Comparison of ENCODE assay signal across 12 mouse cellular contexts in genomic region chr4:105095316-105095715, GRCm38 (mm10). TPM values are rescaled to one million over a fixed set of nuclear protein-coding genes. Genes with fewer than 3 reads are reported as not detected.
DNase-seq lines count a peak whose midpoint lies in the region; ATAC-seq lines count a peak whose summit lies in the region.
"Had no signal": no experiment of that assay in that cellular context is flagged by ENCODE, and none has a peak within 500 bp of the region (broad histone marks: within the 10 kb centered on the region; RNA-seq: fewer than 3 reads in every experiment).

No protein-coding gene starts in this region.

- H3K9ac ChIP-seq in hindbrain, embryonic 12.5 days: no peak overlapping the region
- H3K9ac ChIP-seq: limb, embryonic 12.5 days; neural tube, embryonic 13.5 days had no signal

- no peak for DNase-seq in frontal cortex, postnatal 14 days (ENCODE audit: low spot score in 2 of 2)
- peak; percentile 43 for DNase-seq in 3T3-L1 (ENCODE audit: low read depth, low spot score)
- peak; percentile 71 to 77 for DNase-seq in cerebellum, postnatal 10 days
- DNase-seq in kidney, adult 8-10 months: peak; percentile 62 to 77
- DNase-seq in urinary bladder, postnatal 10 days (ENCODE audit: low spot score): no peak
- no peak for DNase-seq in spleen, postnatal 4 days (ENCODE audit: low spot score in 2 of 2)

- ATAC-seq in frontal cortex, adult (ENCODE audit: low TSS enrichment): peak; percentile 4; the same call in 1 of the 2 replicates
- ATAC-seq in hindbrain, embryonic 12.5 days (ENCODE audit: low FRiP score): no peak
- ATAC-seq: activated CD4-positive, CD25-positive, alpha-beta regulatory T cell, adult 4 months had no signal

- H3K4me3 ChIP-seq in hindbrain, embryonic 12.5 days: no peak overlapping the region
- H3K4me3 ChIP-seq: erythroblast, embryonic 14.5 days; limb, embryonic 12.5 days; neural tube, embryonic 13.5 days had no signal

- H3K9me3 ChIP-seq in hindbrain, embryonic 12.5 days (replicated peaks): no peaks in the 10 kb centered on the region
- H3K9me3 ChIP-seq: limb, embryonic 12.5 days; neural tube, embryonic 13.5 days had no signal

- no peak overlapping the region for H3K4me2 ChIP-seq in hindbrain, embryonic 12.5 days (replicated peaks)
- H3K4me2 ChIP-seq: limb, embryonic 12.5 days; neural tube, embryonic 13.5 days had no signal

- H3K36me3 ChIP-seq in hindbrain, embryonic 12.5 days: no peaks in the 10 kb centered on the region
- H3K36me3 ChIP-seq: limb, embryonic 12.5 days; neural tube, embryonic 13.5 days had no signal

- H3K4me1 ChIP-seq in hindbrain, embryonic 12.5 days: 0 out of 2 replicates have a peak, but pooled peaks cover 2% of the 10 kb centered on the region
- H3K4me1 ChIP-seq: limb, embryonic 12.5 days; neural tube, embryonic 13.5 days had no signal

- 75% methylated on average over 5 of the region's 5 CpGs for WGBS in hindbrain, embryonic 12.5 days

- no peaks in the 10 kb centered on the region for H3K27me3 ChIP-seq in hindbrain, embryonic 12.5 days
- H3K27me3 ChIP-seq: limb, embryonic 12.5 days; neural tube, embryonic 13.5 days had no signal

- H3K27ac ChIP-seq in hindbrain, embryonic 12.5 days: no peak overlapping the region
- H3K27ac ChIP-seq: limb, embryonic 12.5 days; neural tube, embryonic 13.5 days had no signal

RNA-seq across cellular contexts. Expression of gene Prkaa2, which starts 14.4 kb away (rescaled TPM):
- polyA plus RNA-seq in hindbrain, embryonic 12.5 days (2016; fragmentation: Nextera tagmentation; extraction: Ambion mirVana): 7.0 and 9.2 TPM in 2 replicates
- polyA plus RNA-seq: erythroblast, embryonic 14.5 days had no signal

Comparison
In these comparisons a context has a peak if more than half of its experiments do, and no peak if none do; other contexts are left out.
1. DNase-seq: peak in 3T3-L1 (single experiment), cerebellum, postnatal 10 days (2 of 2) and kidney, adult 8-10 months (2 of 2); none in frontal cortex, postnatal 14 days (0 of 2), urinary bladder, postnatal 10 days (single experiment) and spleen, postnatal 4 days (0 of 2).